Mouse (Mus musculus) embryonic facial prominence, embryonic 12.5 days (tissue): ENCODE results near the gene Defa31. TPM values are rescaled to one million over a fixed set of nuclear protein-coding genes. Genes with fewer than 3 reads are reported as not detected.
"Not testable (repeated sequence)": the region's sequence is repeated elsewhere in the genome, so short reads cannot be mapped to it uniquely, and the experiment has no call there.

ENCODE experiments used
- ATAC-seq: fragments of 200-750 bp; cut with Nextera tagmentation; 2 replicates; pipeline ENCODE4 v1.8.0; 2017; ENCODE audit not compliant: insufficient number of reproducible peaks, insufficient read depth, low FRiP score, low TSS enrichment
- H3K27ac ChIP-seq: fragments of 300-500 bp; sonication (generic); 2 replicates; pipeline ENCODE4 v1.5.1; 2016; ENCODE audit warnings: mild to moderate bottlenecking
- H3K27me3 ChIP-seq: fragments of 300-500 bp; sonication (generic); 2 replicates; pipeline ENCODE4 v1.6.1; 2016; ENCODE audit warnings: mild to moderate bottlenecking, moderate library complexity
- H3K36me3 ChIP-seq: fragments of 300-500 bp; sonication (generic); 2 replicates; pipeline ENCODE4 v1.6.1; 2016; ENCODE audit warnings: mild to moderate bottlenecking
- H3K4me1 ChIP-seq: fragments of 300-500 bp; sonication (generic); 2 replicates; pipeline ENCODE4 v1.6.1; 2016
- H3K4me2 ChIP-seq: fragments of 300-500 bp; sonication (generic); replicated peaks from 2 replicates; pipeline ENCODE4 v1.6.1; 2016; ENCODE audit warnings: mild to moderate bottlenecking, moderate library complexity
- H3K4me3 ChIP-seq: fragments of 300-500 bp; sonication (generic); 2 replicates; pipeline ENCODE4 v1.5.1; 2016; ENCODE audit warnings: mild to moderate bottlenecking
- H3K9ac ChIP-seq: fragments of 300-500 bp; sonication (generic); 2 replicates; pipeline ENCODE4 v1.6.1; 2016; ENCODE audit warnings: mild to moderate bottlenecking, moderate library complexity
- H3K9me3 ChIP-seq: fragments of 300-500 bp; sonication (generic); 2 replicates; pipeline ENCODE4 v1.6.1; 2016; ENCODE audit warnings: mild to moderate bottlenecking, moderate library complexity
- WGBS: fragments of 180-500 bp; shearing (Covaris S2); methylation state at CpG from one replicate; pipeline ENCODE4 v1.1.7; 2016; 5-methylcytosine and 5-hydroxymethylcytosine counted together
- polyA plus RNA-seq: library from polyadenylated mRNA; unstranded; fragments of >200 nt; fragmentation: Nextera tagmentation; extraction: Ambion mirVana; gene quantifications from 2 replicates; pipeline ENCODE4 v1.2.1, GENCODE M21; 2016

The Defa31 gene
- not detected in 2 replicates for polyA plus RNA-seq

DNA sequence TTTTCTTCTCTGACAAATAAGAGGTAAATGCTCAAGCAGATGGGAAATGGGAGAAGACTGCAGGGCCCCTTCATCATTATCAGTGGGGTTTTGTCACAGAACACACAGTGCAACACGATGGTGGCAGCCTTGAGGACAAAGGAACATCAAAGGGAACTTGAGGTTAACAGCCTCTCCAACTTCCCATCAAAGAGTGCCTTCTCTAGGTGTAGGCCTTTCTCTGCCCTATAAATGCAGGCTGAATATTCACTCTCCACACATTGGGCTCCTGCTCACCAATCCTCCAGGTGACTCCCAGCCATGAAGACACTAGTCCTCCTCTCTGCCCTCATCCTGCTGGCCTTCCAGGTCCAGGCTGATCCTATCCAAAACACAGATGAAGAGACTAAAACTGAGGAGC lies at the start of gene Defa31:
Gene Defa31, plus strand, starts transcription at position 301 of the 400 bp plus-strand sequence.
- not testable (repeated sequence) for H3K9ac ChIP-seq, H3K36me3 ChIP-seq, H3K27me3 ChIP-seq, ATAC-seq, H3K4me1 ChIP-seq, H3K27ac ChIP-seq, H3K4me3 ChIP-seq, H3K9me3 ChIP-seq, H3K4me2 ChIP-seq
- WGBS, result no CpG with 5 or more reads among the region's 1 CpGs

DNA sequence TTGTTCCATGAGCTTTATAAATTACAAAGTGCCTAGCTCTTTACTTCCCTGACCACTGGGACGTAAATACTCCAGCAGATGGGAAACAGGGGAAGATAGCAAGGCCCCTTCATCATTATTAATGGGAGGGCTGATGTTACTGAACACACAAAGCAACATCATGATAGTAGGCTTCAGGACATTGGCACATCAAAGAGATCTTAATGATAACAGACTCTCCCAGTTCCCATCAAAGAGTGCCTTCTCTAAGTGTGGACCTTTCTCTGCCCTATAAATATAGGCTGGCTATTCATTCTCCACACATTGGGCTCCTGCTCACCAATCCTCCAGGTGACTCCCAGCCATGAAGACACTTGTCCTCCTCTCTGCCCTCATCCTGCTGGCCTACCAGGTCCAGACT lies 29.4 kb upstream of the Defa31 start, which contains the start of gene Defa22:
Gene Defa22, plus strand, starts transcription at position 301 of the 400 bp plus-strand sequence.
- not testable (repeated sequence) for ATAC-seq, H3K4me3 ChIP-seq, H3K9me3 ChIP-seq, H3K36me3 ChIP-seq, H3K27ac ChIP-seq, H3K4me1 ChIP-seq, H3K4me2 ChIP-seq, H3K27me3 ChIP-seq, H3K9ac ChIP-seq
- no CpG with 5 or more reads among the region's 1 CpGs for WGBS

DNA sequence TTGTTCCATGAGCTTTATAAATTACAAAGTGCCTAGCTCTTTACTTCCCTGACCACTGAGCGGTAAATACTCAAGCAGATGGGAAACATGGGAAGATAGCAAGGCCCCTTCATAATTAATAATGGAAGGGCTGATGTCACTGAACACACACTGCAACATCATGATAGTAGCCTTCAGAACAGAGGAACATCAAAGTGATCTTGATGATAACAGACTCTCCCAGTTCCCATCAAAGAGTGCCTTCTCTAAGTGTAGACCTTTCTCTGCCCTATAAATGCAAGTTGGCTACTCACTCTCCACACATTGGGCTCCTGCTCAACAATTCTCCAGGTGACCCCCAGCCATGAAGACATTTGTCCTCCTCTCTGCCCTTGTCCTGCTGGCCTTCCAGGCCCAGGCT lies 9.8 kb downstream of the Defa31 start, which contains the start of gene Gm15293:
Gene Gm15293, plus strand, starts transcription at position 301 of the 400 bp plus-strand sequence.
- H3K36me3 ChIP-seq, H3K9ac ChIP-seq, H3K4me3 ChIP-seq, H3K4me1 ChIP-seq, H3K9me3 ChIP-seq, H3K4me2 ChIP-seq, H3K27me3 ChIP-seq, ATAC-seq, H3K27ac ChIP-seq: not testable (repeated sequence)
- no CpG with 5 or more reads among the region's 1 CpGs for WGBS

Other genes with a start within 250 kb of the Defa31 start
- not detected in 2 replicates for gene AY761185, start 246.9 kb upstream of the Defa31 start, polyA plus RNA-seq
- gene Defa21, start 166.1 kb upstream of the Defa31 start, polyA plus RNA-seq, result not detected in 2 replicates
- gene Defa23, start 136.6 kb upstream of the Defa31 start, polyA plus RNA-seq, result not detected in 2 replicates
- gene Defa35, start 126.6 kb upstream of the Defa31 start, polyA plus RNA-seq, result not detected in 2 replicates
- not detected in 2 replicates for gene Defa25, start 107.2 kb upstream of the Defa31 start, polyA plus RNA-seq
- not detected in 2 replicates for gene Gm14851, start 95.6 kb upstream of the Defa31 start, polyA plus RNA-seq
- not detected in 2 replicates for gene Defa30, start 57.0 kb upstream of the Defa31 start, polyA plus RNA-seq
- gene Defa22, start 29.3 kb upstream of the Defa31 start, polyA plus RNA-seq, result not detected in 2 replicates
- not detected in 2 replicates for gene Gm15293, start 9.9 kb downstream of the Defa31 start, polyA plus RNA-seq
- not detected in 2 replicates for gene Gm15292, start 58.1 kb downstream of the Defa31 start, polyA plus RNA-seq
- not detected in 2 replicates for gene Defa27, start 123.9 kb downstream of the Defa31 start, polyA plus RNA-seq
- gene Defa29, start 135.4 kb downstream of the Defa31 start, polyA plus RNA-seq, result not detected in 2 replicates
- not detected in 2 replicates for gene Defa2, start 186.9 kb downstream of the Defa31 start, polyA plus RNA-seq
- not detected in 2 replicates for gene Defa33, start 200.2 kb downstream of the Defa31 start, polyA plus RNA-seq
- gene Defa36, start 235.8 kb downstream of the Defa31 start, polyA plus RNA-seq, result not detected in 2 replicates